Mouse (Mus musculus): ENCODE measurements around the gene 1700013F07Rik.
"Not testable (repeated sequence)": the region's sequence is repeated elsewhere in the genome, so short reads cannot be mapped to it uniquely, and the experiment has no call there.

The 1700013F07Rik gene

DNA sequence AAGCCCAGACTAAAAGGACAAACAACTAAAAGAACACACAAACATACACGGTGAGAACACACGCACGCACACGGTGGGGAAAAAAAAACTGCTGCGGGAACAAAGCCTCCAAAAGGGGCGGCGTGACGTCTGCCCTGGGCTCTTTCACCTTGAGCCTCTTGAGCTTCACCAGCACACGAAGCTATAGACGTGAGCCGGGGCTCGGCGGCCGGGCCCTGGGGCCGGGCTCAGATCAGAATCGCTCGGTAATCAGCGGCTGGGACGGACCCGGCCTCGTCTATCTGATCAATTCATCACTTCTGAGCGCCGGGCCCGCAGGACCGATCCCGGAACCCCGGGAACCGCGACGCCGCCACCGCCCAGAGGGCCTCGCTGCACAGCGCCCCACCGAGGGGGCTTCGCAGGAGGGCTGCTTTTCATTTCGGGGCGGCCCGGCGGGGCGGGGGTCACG lies 20.2 kb downstream of the 1700013F07Rik start:
- CTCF ChIA-PET = interaction anchor here (0.7 kb wide), 1 partner anchor 36 kb away, joined by 3 read pairs; no protein-coding TSS in a partner anchor

DNA sequence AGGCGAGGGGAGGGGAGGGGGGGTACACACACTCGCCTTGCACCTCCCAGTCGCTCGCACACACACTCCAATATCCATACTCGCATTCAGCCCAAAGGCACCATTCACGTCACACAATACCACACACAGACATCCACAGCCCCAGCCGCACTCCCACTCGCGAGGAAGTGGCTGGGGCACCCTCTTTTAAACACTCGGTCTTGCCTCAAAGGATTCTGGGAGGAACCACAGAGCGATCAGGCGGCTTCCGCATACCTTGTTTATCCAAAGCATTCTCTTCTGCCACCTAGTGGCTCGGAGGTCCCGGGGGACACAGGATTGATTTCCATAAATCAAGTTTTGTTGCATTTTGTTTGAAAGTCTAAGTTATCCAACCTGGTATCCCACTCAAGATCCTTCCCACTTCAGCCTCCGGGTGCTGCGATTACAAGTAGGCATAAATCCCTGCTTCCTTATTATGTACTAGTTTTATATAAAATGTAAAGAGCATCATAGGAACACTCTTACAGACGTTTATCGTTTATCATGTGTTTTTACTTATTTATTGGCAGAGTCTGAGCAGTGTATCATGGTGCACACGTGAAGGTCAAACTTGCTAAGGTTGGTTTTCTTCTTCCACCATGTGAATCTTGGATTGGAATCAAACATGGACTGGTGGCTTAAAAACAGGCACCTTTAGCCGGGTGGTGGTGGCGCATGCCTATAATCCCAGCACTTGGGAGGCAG lies 20.8 kb downstream of the 1700013F07Rik start:
- CTCF ChIA-PET = no interaction called here

DNA sequence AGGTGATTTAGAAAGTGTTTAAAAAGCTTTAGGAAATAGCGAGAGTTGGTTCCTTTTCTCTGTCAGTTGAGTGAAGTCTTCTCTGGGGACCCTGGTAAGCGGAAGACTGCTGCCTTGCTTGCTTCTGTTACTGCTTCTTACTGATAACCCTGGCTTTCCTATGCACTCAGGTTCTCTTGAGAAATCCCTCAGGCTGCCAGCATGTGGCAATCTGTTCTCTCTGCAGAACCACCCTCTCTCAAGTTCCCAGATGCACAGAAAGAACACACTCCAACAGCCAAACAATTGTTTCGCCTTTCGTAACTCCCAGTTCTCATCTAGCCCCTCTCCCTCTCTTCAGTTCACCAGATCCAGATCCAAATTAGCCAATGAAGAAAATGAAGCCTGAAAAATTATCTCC lies 23.9 kb downstream of the 1700013F07Rik start:
- CTCF ChIA-PET = interaction anchor here (0.6 kb wide), 1 partner anchor 327 kb away, joined by 6 read pairs; no protein-coding TSS in a partner anchor

GRCm38 (mm10) chr3:108562133-108562730 lies 28.3 kb downstream of the 1700013F07Rik start, which contains the start of gene Tmem167b:
Gene Tmem167b (minus strand): TSS chr3:108562466.
- CTCF ChIA-PET = no interaction called here

DNA sequence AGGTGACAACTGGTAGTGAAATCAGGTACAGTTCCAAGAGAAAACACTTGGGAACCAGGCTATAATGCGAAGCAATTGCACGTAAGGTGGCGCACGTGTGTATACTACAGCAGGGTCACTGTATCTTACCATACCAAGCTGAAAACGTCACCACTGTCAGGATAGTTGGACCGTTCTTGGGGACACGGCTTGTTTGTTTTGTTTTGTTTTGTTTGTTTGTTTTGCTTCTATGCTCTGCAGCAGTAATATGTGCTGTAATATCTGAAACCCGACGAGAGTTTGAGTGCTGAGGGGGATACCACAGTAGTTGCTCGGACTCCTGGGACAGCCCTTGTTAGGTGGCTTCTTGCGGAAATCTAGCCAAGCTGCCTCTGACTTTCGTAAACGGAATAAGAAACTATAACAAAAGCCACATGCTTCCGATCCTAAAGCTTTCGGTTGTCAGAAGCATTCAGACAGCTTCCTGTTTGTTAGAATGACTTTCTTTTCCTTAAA lies 28.9 kb downstream of the 1700013F07Rik start:
- CTCF ChIA-PET = interaction anchor here (1.2 kb wide), 1 partner anchor 9 kb away, joined by 5 read pairs; the partner anchor contains the start of gene Taf13

- CTCF ChIA-PET = interaction anchor here (1.2 kb wide), 1 partner anchor 8 kb away, joined by 5 read pairs; the partner anchor contains the start of gene Taf13
These were observed 29.4 kb downstream of the 1700013F07Rik start for GRCm38 (mm10) chr3:108563309-108563708.

GRCm38 (mm10) chr3:108567990-108568877 lies 34.3 kb downstream of the 1700013F07Rik start:
- CTCF ChIA-PET = no interaction called here

GRCm38 (mm10) chr3:108569636-108570035 lies 35.7 kb downstream of the 1700013F07Rik start:
- CTCF ChIA-PET = not testable (repeated sequence)

- CTCF ChIA-PET = interaction anchor here (1.7 kb wide), 1 partner anchor 8 kb away, joined by 5 read pairs; no protein-coding TSS in a partner anchor
These were observed 36.9 kb downstream of the 1700013F07Rik start for GRCm38 (mm10) chr3:108570813-108571212.

GRCm38 (mm10) chr3:108571443-108572294 lies 37.7 kb downstream of the 1700013F07Rik start, which contains the start of gene Taf13:
Gene Taf13 (plus strand): TSS chr3:108571698.
- CTCF ChIA-PET = interaction anchor here (1.2 to 1.7 kb wide), 2 partner anchors 9 to 12 kb away, joined by 4 to 5 read pairs; no protein-coding TSS in a partner anchor

DNA sequence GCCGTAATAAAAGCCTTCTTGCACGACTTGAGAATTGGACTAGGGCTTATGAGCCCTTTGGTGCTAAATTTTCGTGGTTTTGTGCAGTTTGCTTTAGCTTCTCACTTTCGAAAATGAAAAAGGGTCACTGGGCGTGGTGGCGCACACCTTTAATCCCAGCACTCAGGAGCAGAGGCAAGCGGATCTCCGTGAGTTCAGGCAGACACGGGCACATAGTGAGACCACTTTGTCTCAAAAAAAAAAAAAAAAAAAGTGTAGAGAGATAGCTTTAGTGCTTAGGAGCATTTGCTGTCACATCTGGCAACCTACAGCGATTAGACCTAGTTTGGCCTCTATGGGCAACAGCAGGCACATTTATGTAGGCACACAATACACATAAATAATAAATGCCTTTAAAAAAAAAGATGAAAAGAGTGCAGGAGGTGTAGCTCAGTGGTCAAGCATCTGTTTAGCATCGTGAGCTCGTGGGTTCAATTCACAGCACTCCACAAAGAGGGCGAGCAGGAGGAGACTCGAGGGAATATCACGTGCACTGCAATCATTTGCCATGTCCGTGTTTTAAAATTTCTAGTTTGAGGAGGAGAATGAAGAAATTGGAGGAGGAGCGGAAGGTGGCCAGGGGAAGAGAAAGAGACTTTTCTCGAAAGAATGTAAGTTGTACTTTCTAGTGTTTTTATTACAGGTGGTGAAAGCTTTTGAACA lies 38.5 kb downstream of the 1700013F07Rik start:
- CTCF ChIA-PET = interaction anchor here (1.2 to 1.7 kb wide), 2 partner anchors 9 to 11 kb away, joined by 4 to 5 read pairs; no protein-coding TSS in a partner anchor

GRCm38 (mm10) chr3:108574018-108574417 lies 40.1 kb downstream of the 1700013F07Rik start:
- CTCF ChIA-PET = no interaction called here

GRCm38 (mm10) chr3:108584580-108584979 lies 50.6 kb downstream of the 1700013F07Rik start:
- CTCF ChIA-PET = interaction anchor here (0.6 kb wide), 1 partner anchor 95 kb away, joined by 7 read pairs; no protein-coding TSS in a partner anchor

GRCm38 (mm10) chr3:108588446-108588845 lies 54.5 kb downstream of the 1700013F07Rik start:
- CTCF ChIA-PET = no interaction called here

DNA sequence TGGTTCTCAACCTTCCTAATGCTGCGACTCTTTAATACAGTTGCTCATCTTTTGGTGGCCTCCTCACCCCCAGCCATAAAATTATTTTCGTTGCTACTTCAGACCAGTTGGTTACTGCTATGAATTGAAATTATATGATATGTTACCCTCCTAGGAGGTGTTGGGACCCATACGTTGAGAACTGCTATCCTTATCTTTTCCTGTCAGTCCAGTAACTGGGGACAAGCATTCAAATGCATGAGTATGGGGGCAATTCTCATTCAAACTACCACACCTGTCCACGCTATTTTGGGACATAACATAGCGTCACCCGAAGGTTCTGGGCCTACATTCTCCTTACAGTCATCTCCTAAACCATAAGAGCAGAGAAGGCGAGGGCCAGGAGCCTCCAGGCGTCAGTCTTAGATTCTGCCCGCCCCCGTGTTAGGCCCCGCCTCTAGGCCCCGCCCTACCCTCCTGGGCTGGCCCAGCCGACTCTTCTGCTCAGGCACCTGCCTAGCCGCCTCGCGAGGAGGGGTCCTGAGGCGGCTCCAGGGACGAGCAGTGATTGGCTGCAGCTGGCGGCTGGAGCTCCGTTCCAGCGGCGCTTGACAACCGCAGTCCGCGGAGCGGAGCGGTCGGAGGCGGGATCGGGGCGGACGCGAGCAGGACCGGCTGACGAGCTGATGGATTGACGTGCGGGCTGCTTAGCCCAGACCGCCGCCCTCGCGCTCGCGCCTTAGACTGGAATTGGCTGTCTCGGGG lies 57.0 kb downstream of the 1700013F07Rik start, which contains the start of gene Wdr47:
TSS of gene Wdr47 (plus strand) at position 494 of the 744 bp plus-strand sequence.
- CTCF ChIA-PET = interaction anchor here (0.6 kb wide), 1 partner anchor 37 kb away, joined by 3 read pairs; no protein-coding TSS in a partner anchor

DNA sequence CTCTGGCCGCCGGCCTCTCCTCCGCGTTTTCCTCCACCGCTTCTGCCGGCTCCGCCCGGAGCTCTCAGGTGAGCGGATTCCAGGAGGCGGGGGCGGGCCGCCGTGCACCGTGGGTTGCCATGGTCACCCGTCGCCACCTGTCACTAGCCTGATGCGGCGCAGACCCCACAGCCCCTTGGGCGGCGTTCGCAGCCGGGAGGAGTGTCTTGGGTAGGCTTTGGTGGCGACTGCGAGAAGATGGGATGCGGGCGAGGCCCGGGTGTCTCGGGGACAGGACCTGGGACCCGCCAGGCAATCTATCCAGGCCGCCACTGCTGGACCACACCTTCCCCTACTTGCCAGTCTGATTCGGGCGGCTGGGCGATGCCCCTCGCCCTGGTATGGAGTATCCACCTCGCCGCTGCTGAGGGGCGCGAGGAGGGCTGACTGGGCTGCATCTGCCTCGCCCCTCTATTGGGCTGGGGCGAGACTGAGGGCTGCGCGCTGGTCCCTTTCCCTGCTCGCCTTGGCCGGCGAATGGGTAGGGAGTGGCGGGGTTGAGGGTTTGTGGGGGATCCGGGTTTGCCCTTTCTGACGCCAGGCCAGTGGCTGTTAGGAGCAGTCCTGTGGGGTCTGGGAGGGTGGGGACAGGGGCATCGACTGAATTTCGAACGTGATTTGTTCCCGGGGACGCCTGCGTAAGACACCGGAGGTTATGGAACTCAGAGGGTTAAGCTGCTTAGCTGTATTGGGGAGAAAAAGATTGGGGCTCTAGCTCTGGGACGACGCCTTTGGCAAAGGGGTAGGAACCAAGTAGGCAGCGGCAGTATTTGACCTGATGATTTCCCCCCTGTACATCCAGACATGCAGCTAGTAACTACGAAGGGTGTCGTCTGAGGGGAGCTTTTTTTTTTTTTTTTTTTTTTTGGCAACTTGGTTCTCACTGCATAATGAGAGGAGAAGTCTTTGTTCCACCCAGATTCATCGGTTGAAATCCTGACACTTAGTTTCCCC lies 57.9 kb downstream of the 1700013F07Rik start:
- CTCF ChIA-PET = interaction anchor here (0.6 kb wide), 1 partner anchor 25 kb away, joined by 5 read pairs; no protein-coding TSS in a partner anchor
